Mouse (Mus musculus) liver, adult 2 months (tissue): ENCODE measurements around the gene Dnah2.

Experiments used
- CTCF ChIP-seq: fragments of 200-500 bp; IDR thresholded peaks from 2 replicates; pipeline ENCODE4 v1.5.1; 2011; ENCODE audit warnings: low read depth, low read length, control low read depth
- POLR2A ChIP-seq: fragments of 200-500 bp; IDR thresholded peaks from 2 replicates; pipeline ENCODE4 v1.6.1; 2011; ENCODE audit warnings: low read length, control low read depth; ENCODE audit not compliant: insufficient read depth; ENCODE audit errors: extremely low read depth

DNA sequence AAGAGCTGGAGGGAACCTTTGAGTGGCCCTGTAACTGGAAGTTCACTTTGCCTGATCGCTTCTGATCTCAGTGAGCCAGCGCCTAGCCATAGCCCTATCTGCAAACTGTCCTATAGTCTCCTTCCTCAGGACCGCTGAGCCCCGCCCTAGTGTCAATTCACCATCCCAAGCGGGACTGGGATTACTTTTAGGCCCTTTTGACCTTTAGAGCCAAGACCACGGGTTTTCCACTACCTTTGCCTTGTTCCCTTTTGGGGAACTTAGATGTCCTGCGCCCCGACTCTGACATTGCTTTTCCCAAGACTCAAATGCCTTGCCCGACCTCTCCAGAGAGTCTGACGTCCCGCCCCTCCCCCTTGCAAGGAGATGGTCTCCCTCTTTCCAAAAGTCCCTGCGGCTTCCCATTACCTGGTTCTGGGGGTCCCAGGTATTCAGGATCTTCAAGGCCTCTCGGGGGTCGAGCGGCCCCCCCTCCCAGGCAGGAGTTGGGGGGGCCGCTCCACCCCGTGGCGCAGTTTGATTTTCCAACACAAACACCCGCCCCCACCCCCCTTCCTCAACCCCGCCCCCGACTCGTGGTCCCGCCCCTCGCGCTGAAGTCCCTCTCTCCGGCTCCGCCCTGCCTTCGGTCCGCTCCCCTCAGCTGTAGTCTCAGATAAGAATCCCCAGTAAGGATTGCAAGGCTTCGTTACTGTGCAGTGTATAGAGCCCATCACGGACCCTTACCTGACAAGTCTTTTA lies 128.9 kb downstream of the Dnah2 start:
- TF ChIP-seq POLR2A (no peak), CTCF (no peak)
